Mouse (Mus musculus) kidney, adult 2 months (tissue): ENCODE data around the gene Manba.

ENCODE experiments used
- CTCF ChIP-seq: fragments of 200-500 bp; conservative IDR thresholded peaks from 2 replicates; pipeline ENCODE4 v1.5.1; 2011; ENCODE audit warnings: low read depth, mild to moderate bottlenecking, control low read depth, low read length, moderate library complexity, mixed read lengths; ENCODE audit not compliant: insufficient read depth, insufficient read length
- POLR2A ChIP-seq: fragments of 200-500 bp; IDR thresholded peaks from one replicate; pipeline ENCODE4 v1.6.1; 2011; ENCODE audit warnings: low read depth, low read length, control low read depth

GRCm38 (mm10) chr3:135556851-135557662 is 71.6 kb downstream of the Manba start:
- TF ChIP-seq POLR2A, result no peak
- TF ChIP-seq CTCF, result no peak
